Mouse (Mus musculus): Measurements from ENCODE around the gene Rps27. TPM values are rescaled to one million over a fixed set of nuclear protein-coding genes. Genes with fewer than 3 reads are reported as not detected.

The Rps27 gene
- polyA plus RNA-seq, 2 experiments: 948 to 1,357 TPM

- Histone ChIP-seq H3K9me3 (ENCODE audit: control insufficient read depth, low read length) (no peaks in the 10 kb centered on the region), H3K4me2 (ENCODE audit: low read depth) (no peak overlapping the region), H3K27me3 (ENCODE audit: control insufficient read depth, insufficient read depth, low read length) (no peaks in the 10 kb centered on the region), H3K4me3 (ENCODE audit: insufficient read depth in 1 of 2, low read depth in 2 of 2, low read length in 2 of 2) (no peak overlapping the region), H3K9ac (replicated peaks) (no peak overlapping the region), H3K4me1 (replicated peaks; ENCODE audit: control insufficient read depth in 2 of 2, insufficient read depth in 2 of 2, low read length in 1 of 2) (peaks cover 0 to 3% of the 10 kb centered on the region in 2 experiments; a peak in 1 of 4 replicates), H3K27ac (no peak overlapping the region), H3K36me3 (replicated peaks; ENCODE audit: control insufficient read depth, insufficient read depth, low read depth) (no peaks in the 10 kb centered on the region)
- TF ChIP-seq EP300 (IDR thresholded peaks at IDR 0.05; ENCODE audit: low read depth) (no peak), CTCF (IDR thresholded peaks at IDR 0.05; ENCODE audit: low read depth) (no peak)
- WGBS (ENCODE audit: insufficient replicate concordance): 61% methylated on average over 3 of the region's 3 CpGs
- DNase-seq (ENCODE audit: low read depth in 3 of 3, low spot score in 3 of 3) (no peak), ATAC-seq (ENCODE audit: insufficient read depth) (no peak)
Measured at GRCm38 (mm10) chr3:90183581-90183980, 29.9 kb downstream of the Rps27 start.

GRCm38 (mm10) chr3:90179566-90179965 is 33.9 kb downstream of the Rps27 start:
- Histone ChIP-seq H3K36me3 (replicated peaks; ENCODE audit: control insufficient read depth, insufficient read depth, low read depth) (no peaks in the 10 kb centered on the region), H3K27ac (no peak overlapping the region), H3K4me2 (ENCODE audit: low read depth) (no peak overlapping the region), H3K4me3 (ENCODE audit: insufficient read depth in 1 of 2, low read depth in 2 of 2, low read length in 2 of 2) (no peak overlapping the region), H3K9me3 (ENCODE audit: control insufficient read depth, low read length) (no peaks in the 10 kb centered on the region), H3K4me1 (replicated peaks; ENCODE audit: control insufficient read depth in 2 of 2, insufficient read depth in 2 of 2, low read length in 1 of 2) (peaks cover 0 to 3% of the 10 kb centered on the region in 2 experiments; a peak in 1 of 4 replicates), H3K27me3 (ENCODE audit: control insufficient read depth, insufficient read depth, low read length) (no peaks in the 10 kb centered on the region), H3K9ac (replicated peaks) (no peak overlapping the region)
- TF ChIP-seq EP300 (IDR thresholded peaks at IDR 0.05; ENCODE audit: low read depth) (no peak), CTCF (IDR thresholded peaks at IDR 0.05; ENCODE audit: low read depth) (no peak)
- WGBS (ENCODE audit: insufficient replicate concordance): 44% methylated on average over 3 of the region's 3 CpGs
- ATAC-seq (ENCODE audit: insufficient read depth) (no peak), DNase-seq (ENCODE audit: low read depth in 3 of 3, low spot score in 3 of 3) (no peak)

Other genes starting within 250 kb of the Rps27 start
- gene Hax1, start 214.9 kb downstream of the Rps27 start, polyA plus RNA-seq (2012; rRNA removed): 44.4 and 59.9 TPM in 2 replicates
- gene Hax1, start 214.9 kb downstream of the Rps27 start, polyA plus RNA-seq (2014; fragmentation: Nextera tagmentation; extraction: Ambion mirVana): 107 and 108 TPM in 2 replicates
- gene 4933434E20Rik, start 162.0 kb downstream of the Rps27 start, polyA plus RNA-seq (2012; rRNA removed): 15.6 and 19.1 TPM in 2 replicates
- 83.8 and 89.6 TPM in 2 replicates for gene 4933434E20Rik, start 162.0 kb downstream of the Rps27 start, polyA plus RNA-seq (2014; fragmentation: Nextera tagmentation; extraction: Ambion mirVana)
- 48.9 and 52.4 TPM in 2 replicates for gene Ubap2l, start 161.0 kb downstream of the Rps27 start, polyA plus RNA-seq (2012; rRNA removed)
- gene Ubap2l, start 161.0 kb downstream of the Rps27 start, polyA plus RNA-seq (2014; fragmentation: Nextera tagmentation; extraction: Ambion mirVana): 70.4 and 72.1 TPM in 2 replicates
- 54.6 and 86.2 TPM in 2 replicates for gene Tpm3, start 141.0 kb downstream of the Rps27 start, polyA plus RNA-seq (2012; rRNA removed)
- 153 and 160 TPM in 2 replicates for gene Tpm3, start 141.0 kb downstream of the Rps27 start, polyA plus RNA-seq (2014; fragmentation: Nextera tagmentation; extraction: Ambion mirVana)
- 0.19 and 0.28 TPM in 2 replicates for gene Nup210l, start 109.5 kb downstream of the Rps27 start, polyA plus RNA-seq (2012; rRNA removed)
- 0.15 TPM in 1 of 2 replicates, not detected in the other for gene Nup210l, start 109.5 kb downstream of the Rps27 start, polyA plus RNA-seq (2014; fragmentation: Nextera tagmentation; extraction: Ambion mirVana)
- gene Rab13, start within 50 bp of the Rps27 start, polyA plus RNA-seq (2012; rRNA removed): 2.0 and 4.3 TPM in 2 replicates
- gene Rab13, start within 50 bp of the Rps27 start, polyA plus RNA-seq (2014; fragmentation: Nextera tagmentation; extraction: Ambion mirVana): 1.9 and 2.9 TPM in 2 replicates
- gene Jtb, start 17.9 kb upstream of the Rps27 start, polyA plus RNA-seq (2012; rRNA removed): 18.8 and 21.2 TPM in 2 replicates
- 48.8 and 55.9 TPM in 2 replicates for gene Jtb, start 17.9 kb upstream of the Rps27 start, polyA plus RNA-seq (2014; fragmentation: Nextera tagmentation; extraction: Ambion mirVana)
- 0.15 and 0.27 TPM in 2 replicates for gene Creb3l4, start 29.9 kb upstream of the Rps27 start, polyA plus RNA-seq (2012; rRNA removed)
- 0.24 and 0.28 TPM in 2 replicates for gene Creb3l4, start 29.9 kb upstream of the Rps27 start, polyA plus RNA-seq (2014; fragmentation: Nextera tagmentation; extraction: Ambion mirVana)
- 9.8 and 10.8 TPM in 2 replicates for gene Slc39a1, start 34.5 kb upstream of the Rps27 start, polyA plus RNA-seq (2012; rRNA removed)
- 24.1 and 24.9 TPM in 2 replicates for gene Slc39a1, start 34.5 kb upstream of the Rps27 start, polyA plus RNA-seq (2014; fragmentation: Nextera tagmentation; extraction: Ambion mirVana)
- gene Crtc2, start 40.5 kb upstream of the Rps27 start, polyA plus RNA-seq (2012; rRNA removed): 7.6 and 8.9 TPM in 2 replicates
- 3.2 TPM in 2 replicates for gene Crtc2, start 40.5 kb upstream of the Rps27 start, polyA plus RNA-seq (2014; fragmentation: Nextera tagmentation; extraction: Ambion mirVana)
- gene Dennd4b, start 51.5 kb upstream of the Rps27 start, polyA plus RNA-seq (2012; rRNA removed): 3.9 and 4.6 TPM in 2 replicates
- 1.0 and 1.6 TPM in 2 replicates for gene Dennd4b, start 51.5 kb upstream of the Rps27 start, polyA plus RNA-seq (2014; fragmentation: Nextera tagmentation; extraction: Ambion mirVana)
- 4.4 and 5.6 TPM in 2 replicates for gene Gatad2b, start 79.5 kb upstream of the Rps27 start, polyA plus RNA-seq (2012; rRNA removed)
- 2.2 and 3.2 TPM in 2 replicates for gene Gatad2b, start 79.5 kb upstream of the Rps27 start, polyA plus RNA-seq (2014; fragmentation: Nextera tagmentation; extraction: Ambion mirVana)
- gene Slc27a3, start 176.3 kb upstream of the Rps27 start, polyA plus RNA-seq (2012; rRNA removed): 2.1 TPM in 2 replicates
- gene Slc27a3, start 176.3 kb upstream of the Rps27 start, polyA plus RNA-seq (2014; fragmentation: Nextera tagmentation; extraction: Ambion mirVana): 0.76 and 1.0 TPM in 2 replicates
- gene Ints3, start 220.0 kb upstream of the Rps27 start, polyA plus RNA-seq (2012; rRNA removed): 11.3 and 12.7 TPM in 2 replicates
- 6.6 and 9.4 TPM in 2 replicates for gene Ints3, start 220.0 kb upstream of the Rps27 start, polyA plus RNA-seq (2014; fragmentation: Nextera tagmentation; extraction: Ambion mirVana)